Mouse (Mus musculus): ENCODE measurements around the gene Fastkd5.

Gene Fastkd5

DNA sequence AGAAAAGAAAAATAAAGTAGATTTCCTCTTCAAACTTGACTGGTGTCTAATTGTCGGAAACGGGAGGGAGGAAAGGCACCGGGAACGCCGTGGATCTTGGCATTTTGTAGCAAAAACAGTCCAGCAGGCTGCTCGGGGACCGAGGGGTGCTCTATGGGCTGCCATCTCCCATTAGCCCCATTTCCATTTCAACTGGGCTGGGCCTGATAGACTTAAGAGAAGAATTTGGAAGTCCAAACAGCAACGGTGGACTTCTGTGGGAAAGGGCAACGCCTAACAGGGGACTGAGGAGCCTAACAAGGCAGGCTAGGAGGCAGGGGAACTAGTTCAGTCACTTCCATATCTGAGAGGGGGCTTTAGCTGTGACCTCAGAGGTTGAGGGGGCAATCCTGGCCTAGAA, 52.8 kb downstream of the Fastkd5 start:
- 24% methylated on average over 9 of the region's 9 CpGs for WGBS

DNA sequence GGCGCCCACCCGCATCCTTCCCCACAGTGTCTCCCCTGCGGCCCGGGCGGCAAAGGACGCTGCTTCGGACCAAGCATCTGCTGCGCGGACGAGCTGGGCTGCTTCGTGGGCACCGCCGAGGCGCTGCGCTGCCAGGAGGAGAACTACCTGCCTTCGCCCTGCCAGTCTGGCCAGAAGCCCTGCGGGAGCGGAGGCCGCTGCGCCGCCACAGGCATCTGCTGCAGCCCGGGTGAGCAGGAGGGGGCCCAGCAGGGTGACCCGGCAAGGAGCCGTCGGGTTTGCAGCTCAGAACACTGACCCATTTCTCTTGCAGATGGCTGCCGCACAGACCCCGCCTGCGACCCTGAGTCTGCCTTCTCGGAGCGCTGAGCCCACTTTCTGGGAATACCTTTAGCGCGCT, 53.3 kb downstream of the Fastkd5 start:
- 7% methylated on average over 32 of the region's 32 CpGs for WGBS

DNA sequence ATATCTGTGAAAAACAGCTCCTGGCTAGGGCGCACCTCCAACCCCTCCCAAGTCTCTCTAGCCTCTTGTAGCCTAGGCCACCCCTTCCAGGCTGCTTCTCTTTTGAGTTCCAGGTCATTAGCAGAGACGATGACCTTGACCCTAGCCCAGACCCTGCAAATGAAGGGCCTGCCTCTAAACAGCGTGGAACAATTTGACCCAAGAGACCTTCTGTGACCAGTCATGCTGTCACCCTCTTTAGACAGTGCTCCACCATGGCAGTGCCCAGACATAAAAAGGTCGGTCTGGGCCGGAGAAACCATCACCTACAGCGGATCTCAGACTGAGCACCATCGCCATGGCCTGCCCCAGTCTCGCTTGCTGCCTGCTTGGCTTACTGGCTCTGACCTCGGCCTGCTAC, 54.0 kb downstream of the Fastkd5 start, which contains the start of gene Oxt:
Gene Oxt, plus strand, starts transcription at position 301 of the 400 bp plus-strand sequence.
- WGBS = 75% methylated on average over 9 of the region's 9 CpGs

DNA sequence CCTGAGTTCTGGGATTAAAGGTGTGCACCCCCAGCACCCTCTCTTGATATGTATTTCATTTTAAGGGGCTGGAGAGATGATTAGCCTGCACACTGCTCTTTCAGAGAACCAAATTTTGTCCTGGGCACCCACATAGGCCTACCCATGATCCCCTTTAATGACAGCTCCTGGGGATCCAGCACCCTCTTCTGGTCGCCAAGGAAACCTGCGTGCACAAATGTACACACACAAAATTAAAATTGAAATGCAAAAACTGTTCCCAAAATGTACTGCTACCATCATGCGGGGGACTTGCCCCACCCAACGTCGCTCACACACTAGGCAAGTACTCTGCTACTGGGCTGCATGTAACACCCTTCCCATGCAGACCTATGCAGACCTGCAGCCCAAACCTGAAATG, 54.9 kb downstream of the Fastkd5 start:
- WGBS = 77% methylated on average over 5 of the region's 5 CpGs

DNA sequence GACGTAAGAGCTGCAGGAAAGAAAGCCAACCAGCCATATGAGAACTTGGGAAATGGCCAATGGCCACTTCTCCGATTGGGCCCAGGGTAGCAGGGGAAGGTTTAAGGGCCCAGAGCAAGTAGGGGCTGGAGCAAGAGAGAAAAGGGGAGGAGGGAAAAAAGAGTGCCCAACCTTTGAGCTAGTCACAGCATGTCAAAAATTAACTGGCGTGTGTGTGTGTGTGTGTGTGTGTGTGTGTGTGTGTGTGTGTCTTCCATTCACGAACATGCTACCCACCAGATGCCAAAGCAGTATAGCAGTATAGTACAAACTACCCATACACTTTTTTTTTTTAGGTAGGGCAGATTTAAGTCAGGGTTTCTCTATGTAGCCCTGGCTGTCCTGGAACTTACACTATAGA, 60.9 kb downstream of the Fastkd5 start:
- WGBS = 75% methylated on average over 4 of the region's 4 CpGs

GRCm38 (mm10) chr2:130564983-130565382, 64.8 kb downstream of the Fastkd5 start:
- 66% methylated on average over 8 of the region's 8 CpGs for WGBS

GRCm38 (mm10) chr2:130564063-130564462, 65.8 kb downstream of the Fastkd5 start:
- WGBS = 1% methylated on average over 23 of the region's 23 CpGs

All from cerebral cortex, adult 2 months (tissue).